Mouse (Mus musculus) embryonic facial prominence, embryonic 12.5 days (tissue): ENCODE results near the gene Fam186a. TPM values are rescaled to one million over a fixed set of nuclear protein-coding genes. Genes with fewer than 3 reads are reported as not detected.
"Not testable (repeated sequence)": the region's sequence is repeated elsewhere in the genome, so short reads cannot be mapped to it uniquely, and the experiment has no call there.

Experiments used
- ATAC-seq: fragments of 200-750 bp; cut with Nextera tagmentation; 2 replicates; pipeline ENCODE4 v1.8.0; 2017; ENCODE audit not compliant: insufficient number of reproducible peaks, insufficient read depth, low FRiP score, low TSS enrichment
- H3K27ac ChIP-seq: fragments of 300-500 bp; sonication (generic); 2 replicates; pipeline ENCODE4 v1.5.1; 2016; ENCODE audit warnings: mild to moderate bottlenecking
- H3K27me3 ChIP-seq: fragments of 300-500 bp; sonication (generic); 2 replicates; pipeline ENCODE4 v1.6.1; 2016; ENCODE audit warnings: mild to moderate bottlenecking, moderate library complexity
- H3K36me3 ChIP-seq: fragments of 300-500 bp; sonication (generic); 2 replicates; pipeline ENCODE4 v1.6.1; 2016; ENCODE audit warnings: mild to moderate bottlenecking
- H3K4me1 ChIP-seq: fragments of 300-500 bp; sonication (generic); 2 replicates; pipeline ENCODE4 v1.6.1; 2016
- H3K4me2 ChIP-seq: fragments of 300-500 bp; sonication (generic); replicated peaks from 2 replicates; pipeline ENCODE4 v1.6.1; 2016; ENCODE audit warnings: mild to moderate bottlenecking, moderate library complexity
- H3K4me3 ChIP-seq: fragments of 300-500 bp; sonication (generic); 2 replicates; pipeline ENCODE4 v1.5.1; 2016; ENCODE audit warnings: mild to moderate bottlenecking
- H3K9ac ChIP-seq: fragments of 300-500 bp; sonication (generic); 2 replicates; pipeline ENCODE4 v1.6.1; 2016; ENCODE audit warnings: mild to moderate bottlenecking, moderate library complexity
- H3K9me3 ChIP-seq: fragments of 300-500 bp; sonication (generic); 2 replicates; pipeline ENCODE4 v1.6.1; 2016; ENCODE audit warnings: mild to moderate bottlenecking, moderate library complexity
- WGBS: fragments of 180-500 bp; shearing (Covaris S2); methylation state at CpG from one replicate; pipeline ENCODE4 v1.1.7; 2016; 5-methylcytosine and 5-hydroxymethylcytosine counted together
- polyA plus RNA-seq: library from polyadenylated mRNA; unstranded; fragments of >200 nt; fragmentation: Nextera tagmentation; extraction: Ambion mirVana; gene quantifications from 2 replicates; pipeline ENCODE4 v1.2.1, GENCODE M21; 2016

The Fam186a gene
- not detected in 2 replicates for polyA plus RNA-seq

DNA sequence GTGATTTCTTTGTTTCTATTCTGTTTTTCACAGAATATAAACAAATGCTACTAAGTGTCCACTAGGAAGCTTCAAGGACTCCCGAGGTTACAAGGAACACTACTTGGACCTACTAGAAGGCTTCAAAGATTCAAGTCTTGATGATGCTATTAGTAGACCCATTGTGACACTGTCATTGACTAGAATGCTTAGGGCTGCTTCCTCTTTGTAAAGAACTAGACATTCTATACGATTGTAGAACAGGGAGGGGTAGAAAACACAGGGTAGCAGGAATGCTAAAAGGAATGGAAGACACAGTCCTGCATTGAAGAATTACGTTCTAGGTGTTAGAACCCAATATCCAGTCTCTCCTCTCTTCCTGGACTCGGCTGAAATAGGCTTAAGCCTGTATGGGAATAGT lies at the start of gene Fam186a:
Fam186a (minus strand) TSS at position 101 of the 400 bp plus-strand sequence.
- Histone ChIP-seq H3K4me3 (no peak within 1 kb of the TSS), H3K27me3 (no peaks in the 10 kb centered on the region), H3K27ac (no peak within 1 kb of the TSS), H3K4me1 (no peaks in the 10 kb centered on the region), H3K9me3 (no peaks in the 10 kb centered on the region), H3K9ac (no peak within 1 kb of the TSS), H3K4me2 (no peak within 1 kb of the TSS), H3K36me3 (no peaks in the 10 kb centered on the region)
- ATAC-seq = no peak
- whole genome bisulfite sequencing = 78% methylated on average over 4 of the region's 4 CpGs

DNA sequence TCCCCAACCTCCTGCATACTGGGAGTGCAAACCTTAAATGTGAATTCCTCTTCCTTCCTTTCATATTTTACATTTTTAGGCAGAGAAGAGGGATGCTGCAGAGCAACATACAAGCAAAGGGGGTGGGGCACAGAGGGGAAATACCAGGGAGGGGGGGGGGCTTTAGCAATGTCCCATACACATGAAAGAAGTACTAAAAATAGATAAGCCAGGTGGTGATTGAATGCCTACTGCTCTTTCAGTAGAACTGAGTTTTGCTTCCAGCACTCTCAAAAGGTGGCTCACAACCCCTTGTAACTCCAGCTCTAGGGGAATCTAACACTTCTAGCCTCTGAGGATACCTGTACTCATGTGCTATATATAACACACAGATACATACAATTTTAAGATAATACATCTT lies 39.3 kb upstream of the Fam186a start:
- H3K4me2 ChIP-seq = no peak overlapping the region
- no peak overlapping the region for H3K27ac ChIP-seq
- H3K9ac ChIP-seq = no peak overlapping the region
- no peaks in the 10 kb centered on the region for H3K9me3 ChIP-seq
- ATAC-seq = no peak
- peaks cover 77% of the 10 kb centered on the region for H3K36me3 ChIP-seq
- H3K27me3 ChIP-seq = no peaks in the 10 kb centered on the region
- H3K4me3 ChIP-seq = no peak overlapping the region
- H3K4me1 ChIP-seq = no peaks in the 10 kb centered on the region

DNA sequence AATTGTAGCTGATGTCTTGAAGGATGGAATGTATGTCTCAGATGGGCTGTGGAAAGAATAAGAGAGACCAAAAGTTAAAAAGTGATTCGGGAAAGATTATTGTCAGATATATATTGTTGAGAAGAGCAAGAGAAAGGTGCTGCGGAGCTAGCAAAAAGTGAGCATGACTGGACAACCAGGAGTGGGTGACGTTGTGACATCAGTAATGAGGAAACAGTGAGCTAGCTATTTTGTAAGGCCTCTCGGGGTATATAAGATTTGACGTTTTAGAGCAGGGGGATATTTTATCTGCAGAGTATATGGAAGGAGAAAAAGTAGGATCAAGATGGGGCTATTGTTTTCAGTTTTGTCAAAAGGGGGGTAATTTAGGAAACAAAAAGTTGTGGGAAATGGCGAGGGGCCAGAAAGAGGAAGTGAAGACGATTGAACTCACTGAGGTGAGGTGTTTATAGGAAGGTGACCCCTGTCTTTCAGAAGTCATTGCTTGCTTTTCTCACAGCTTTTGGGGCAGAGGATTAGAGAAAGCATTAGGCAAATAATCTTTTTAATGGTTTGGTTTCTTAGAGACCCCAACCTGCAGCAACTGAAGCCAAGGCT lies 37.9 kb upstream of the Fam186a start:
- Histone ChIP-seq H3K4me2 (no peak overlapping the region), H3K9ac (no peak overlapping the region), H3K27me3 (no peaks in the 10 kb centered on the region), H3K4me1 (no peaks in the 10 kb centered on the region), H3K36me3 (peaks cover 70% of the 10 kb centered on the region), H3K4me3 (no peak overlapping the region), H3K9me3 (no peaks in the 10 kb centered on the region), H3K27ac (no peak overlapping the region)
- ATAC-seq = no peak
- WGBS = 90% methylated on average over 7 of the region's 7 CpGs

DNA sequence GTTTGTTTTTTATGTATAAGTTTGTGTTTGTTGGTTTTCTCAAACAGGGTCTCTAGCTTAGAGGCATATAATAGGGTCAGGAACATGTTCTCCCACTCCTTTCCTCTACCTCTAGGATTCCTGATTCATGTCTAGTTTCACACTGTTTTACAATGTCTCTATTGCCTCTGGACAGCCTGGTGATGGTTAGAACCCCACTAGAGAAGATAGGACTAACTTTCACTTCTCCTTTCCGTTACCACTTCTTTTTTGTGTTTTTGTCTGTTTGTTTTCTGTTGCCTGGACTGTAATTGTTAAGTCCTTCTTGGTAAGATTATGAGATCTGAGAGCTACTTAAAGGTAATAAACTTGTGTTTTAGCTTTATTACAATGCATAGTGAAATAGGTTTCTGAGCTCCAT lies 32.5 kb upstream of the Fam186a start:
- Histone ChIP-seq H3K4me3 (no peak overlapping the region), H3K36me3 (peaks cover 52% of the 10 kb centered on the region), H3K27me3 (no peaks in the 10 kb centered on the region), H3K9me3 (no peaks in the 10 kb centered on the region), H3K4me2 (no peak overlapping the region), H3K27ac (no peak overlapping the region), H3K4me1 (no peaks in the 10 kb centered on the region), H3K9ac (no peak overlapping the region)
- 96% methylated on average over 1 of the region's 1 CpGs for WGBS
- ATAC-seq = no peak

DNA sequence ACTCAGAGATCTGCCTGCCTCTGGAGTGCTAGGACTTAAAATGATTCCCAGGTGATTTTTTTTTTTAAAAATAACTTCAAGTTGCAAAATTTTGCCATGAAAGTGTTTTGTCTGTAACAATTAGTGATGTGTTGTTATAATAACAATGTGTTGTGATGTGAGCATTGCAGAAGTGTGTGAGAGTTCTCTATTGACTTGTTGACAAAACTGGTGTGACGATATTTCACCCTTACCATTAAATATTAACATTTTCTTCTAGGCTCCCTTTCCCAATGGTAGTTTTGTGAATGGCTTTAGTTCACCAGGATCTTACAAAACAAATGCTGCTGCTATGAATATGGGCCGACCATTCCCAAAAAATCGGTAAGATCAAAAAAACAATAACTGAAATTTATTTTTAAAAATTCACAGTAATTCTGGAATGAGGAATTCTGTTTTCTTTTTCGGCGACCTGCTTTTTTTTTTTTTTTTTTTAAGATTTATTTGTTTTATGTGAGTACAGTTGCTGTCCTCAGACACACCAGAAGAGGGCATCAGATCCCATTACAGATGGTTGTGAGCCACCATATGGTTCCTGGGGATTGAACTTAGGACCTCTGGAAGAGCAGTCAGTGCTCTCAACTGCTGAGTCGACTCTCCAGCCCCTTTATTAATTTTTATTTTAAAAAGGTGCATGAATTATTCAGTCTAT lies 30.4 kb upstream of the Fam186a start:
- ATAC-seq = no peak
- H3K36me3 ChIP-seq = peaks cover 48% of the 10 kb centered on the region
- no peaks in the 10 kb centered on the region for H3K27me3 ChIP-seq
- no peak overlapping the region for H3K9ac ChIP-seq
- no peak overlapping the region for H3K4me3 ChIP-seq
- no peak overlapping the region for H3K4me2 ChIP-seq
- no peaks in the 10 kb centered on the region for H3K9me3 ChIP-seq
- WGBS = 95% methylated on average over 6 of the region's 6 CpGs
- H3K4me1 ChIP-seq = no peaks in the 10 kb centered on the region
- H3K27ac ChIP-seq = no peak overlapping the region

DNA sequence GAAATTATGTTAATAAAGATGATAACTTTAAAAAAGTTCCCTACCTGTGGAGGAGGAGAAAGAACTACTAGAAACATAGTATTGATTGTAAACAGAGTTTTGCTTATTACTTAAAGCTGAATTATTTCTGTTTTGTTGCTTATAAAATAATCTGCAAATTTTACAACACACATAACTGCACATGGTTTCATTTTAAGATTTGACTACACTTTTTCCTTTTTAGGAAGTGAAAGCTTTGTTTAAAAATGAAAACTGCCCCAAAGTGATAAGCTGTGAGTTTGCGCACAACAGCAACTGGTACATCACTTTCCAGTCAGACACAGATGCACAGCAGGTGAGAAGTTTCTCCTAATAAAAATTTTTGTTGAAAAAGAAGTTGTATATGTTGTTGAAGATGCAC lies 26.2 kb upstream of the Fam186a start:
- H3K4me3 ChIP-seq = no peak overlapping the region
- H3K36me3 ChIP-seq = peaks cover 54% of the 10 kb centered on the region
- H3K9ac ChIP-seq = no peak overlapping the region
- H3K4me1 ChIP-seq = no peaks in the 10 kb centered on the region
- no peaks in the 10 kb centered on the region for H3K27me3 ChIP-seq
- no peak overlapping the region for H3K27ac ChIP-seq
- 100% methylated on average over 1 of the region's 1 CpGs for WGBS
- no peaks in the 10 kb centered on the region for H3K9me3 ChIP-seq
- ATAC-seq = no peak
- H3K4me2 ChIP-seq = no peak overlapping the region

DNA sequence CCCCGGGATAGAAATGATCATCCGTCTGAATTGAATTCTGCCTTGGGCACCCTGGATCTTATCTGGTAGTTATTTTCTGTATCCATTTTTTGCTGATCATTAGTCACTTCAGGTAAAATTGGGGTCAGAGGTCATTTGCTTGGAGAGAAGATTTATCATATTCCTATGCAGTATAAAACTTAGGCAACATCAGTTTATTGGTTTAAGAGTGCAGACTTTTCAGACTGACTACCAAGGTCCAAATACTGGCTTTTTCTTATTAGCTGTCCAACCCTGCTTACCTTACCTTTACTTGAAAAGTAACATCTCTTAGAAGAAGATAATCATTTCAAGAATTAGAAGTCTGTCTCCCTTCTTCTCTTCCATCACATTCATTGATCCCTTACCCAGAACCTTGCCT lies 12.9 kb upstream of the Fam186a start:
- 87% methylated on average over 2 of the region's 2 CpGs for WGBS
- no peak overlapping the region for H3K4me2 ChIP-seq
- H3K27ac ChIP-seq = no peak overlapping the region
- no peaks in the 10 kb centered on the region for H3K36me3 ChIP-seq
- H3K9ac ChIP-seq = no peak overlapping the region
- no peaks in the 10 kb centered on the region for H3K9me3 ChIP-seq
- H3K4me1 ChIP-seq = no peaks in the 10 kb centered on the region
- H3K27me3 ChIP-seq = no peaks in the 10 kb centered on the region
- no peak overlapping the region for H3K4me3 ChIP-seq
- no peak for ATAC-seq

DNA sequence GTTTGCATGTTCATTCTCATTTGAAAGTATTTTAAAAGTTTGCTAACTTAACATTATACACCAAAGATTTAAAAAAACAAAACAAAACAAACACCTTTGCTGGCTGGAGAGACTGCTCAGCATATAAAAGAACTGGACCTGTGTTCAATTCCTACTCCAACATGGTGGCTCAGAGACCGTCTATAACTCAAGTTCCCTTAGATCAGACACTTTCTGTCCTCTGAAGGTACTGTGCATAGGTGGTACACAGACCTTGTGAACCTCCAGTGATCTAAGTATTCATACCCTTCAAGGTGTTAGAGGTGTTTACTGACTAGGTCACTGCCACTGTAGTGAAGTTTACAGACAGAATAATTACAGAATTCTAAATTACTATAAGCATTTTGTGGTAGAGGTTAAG lies 12.4 kb upstream of the Fam186a start:
- Histone ChIP-seq H3K9me3 (no peaks in the 10 kb centered on the region), H3K36me3 (no peaks in the 10 kb centered on the region), H3K27ac (no peak overlapping the region)

DNA sequence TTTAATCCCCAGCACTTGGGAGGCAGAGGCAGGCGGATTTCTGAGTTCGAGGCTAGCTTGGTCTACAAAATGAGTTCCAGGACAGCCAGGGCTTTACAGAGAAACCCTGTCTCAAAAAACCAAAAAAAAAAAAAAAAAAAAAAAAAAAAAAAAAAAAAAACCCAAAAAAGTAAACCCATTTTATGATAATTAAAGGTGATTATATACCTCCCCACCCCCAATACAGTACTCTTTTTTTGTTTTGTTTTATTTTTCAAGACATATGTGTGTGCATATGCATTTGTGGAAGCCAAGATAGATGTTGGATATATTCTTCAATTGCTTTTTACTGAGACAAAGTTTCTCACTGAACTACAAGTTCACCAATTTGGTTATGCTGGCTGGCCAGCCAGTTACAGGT lies 9.3 kb upstream of the Fam186a start:
- H3K9me3 ChIP-seq, ATAC-seq, H3K4me1 ChIP-seq, H3K27ac ChIP-seq, H3K4me2 ChIP-seq, H3K4me3 ChIP-seq, H3K27me3 ChIP-seq, H3K9ac ChIP-seq, H3K36me3 ChIP-seq: not testable (repeated sequence)
- 87% methylated on average over 2 of the region's 2 CpGs for WGBS

More for the DNA sequence above, 12.4 kb upstream of the Fam186a start:
- no peaks in the 10 kb centered on the region for H3K4me1 ChIP-seq
- no peak overlapping the region for H3K9ac ChIP-seq
- no peak overlapping the region for H3K4me2 ChIP-seq
- WGBS = 83% methylated on average over 1 of the region's 1 CpGs
- ATAC-seq = no peak
- H3K4me3 ChIP-seq = no peak overlapping the region
- no peaks in the 10 kb centered on the region for H3K27me3 ChIP-seq

DNA sequence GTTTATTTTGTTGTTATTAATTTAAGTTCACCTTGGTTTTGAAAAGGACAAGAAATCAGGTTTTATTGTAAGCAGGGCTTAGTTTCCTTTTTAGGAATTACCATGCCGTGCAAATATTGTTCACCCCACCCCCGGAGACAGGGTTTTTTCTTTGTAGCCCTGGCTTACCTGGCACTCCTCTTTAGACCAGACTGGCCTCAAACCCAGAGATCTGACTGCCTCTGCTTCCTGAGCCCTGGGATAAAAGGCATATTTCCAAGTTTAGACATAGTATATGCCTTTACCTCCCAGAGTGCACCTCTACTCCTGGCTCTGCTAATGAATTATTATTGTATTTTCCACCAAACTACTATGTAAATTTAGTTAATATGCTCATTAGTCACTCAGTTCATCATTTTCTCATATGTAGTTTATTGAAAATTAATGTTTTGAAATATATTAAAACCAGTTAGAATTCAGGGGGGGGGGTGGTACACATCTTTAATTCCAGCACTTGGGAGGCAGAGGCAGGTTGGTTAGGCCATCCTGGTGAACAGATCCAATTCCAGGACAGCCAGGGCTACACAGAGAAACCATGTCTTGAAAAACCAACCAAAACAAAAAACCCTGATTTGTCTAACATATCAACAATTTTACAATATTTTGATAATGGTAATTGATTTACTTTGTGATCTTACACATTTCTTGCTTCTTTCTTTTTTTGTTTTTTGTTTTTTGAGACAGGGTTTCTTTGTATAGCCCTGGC lies 7.8 kb upstream of the Fam186a start:
- no peaks in the 10 kb centered on the region for H3K9me3 ChIP-seq
- ATAC-seq = no peak
- no peaks in the 10 kb centered on the region for H3K27me3 ChIP-seq
- no peak overlapping the region for H3K4me3 ChIP-seq
- no peak overlapping the region for H3K9ac ChIP-seq
- no peaks in the 10 kb centered on the region for H3K4me1 ChIP-seq
- WGBS = 73% methylated on average over 2 of the region's 2 CpGs
- peak overlapping the region; percentile 65; the same call in 1 of the 2 replicates for H3K4me2 ChIP-seq
- no peak overlapping the region for H3K27ac ChIP-seq
- no peaks in the 10 kb centered on the region for H3K36me3 ChIP-seq

DNA sequence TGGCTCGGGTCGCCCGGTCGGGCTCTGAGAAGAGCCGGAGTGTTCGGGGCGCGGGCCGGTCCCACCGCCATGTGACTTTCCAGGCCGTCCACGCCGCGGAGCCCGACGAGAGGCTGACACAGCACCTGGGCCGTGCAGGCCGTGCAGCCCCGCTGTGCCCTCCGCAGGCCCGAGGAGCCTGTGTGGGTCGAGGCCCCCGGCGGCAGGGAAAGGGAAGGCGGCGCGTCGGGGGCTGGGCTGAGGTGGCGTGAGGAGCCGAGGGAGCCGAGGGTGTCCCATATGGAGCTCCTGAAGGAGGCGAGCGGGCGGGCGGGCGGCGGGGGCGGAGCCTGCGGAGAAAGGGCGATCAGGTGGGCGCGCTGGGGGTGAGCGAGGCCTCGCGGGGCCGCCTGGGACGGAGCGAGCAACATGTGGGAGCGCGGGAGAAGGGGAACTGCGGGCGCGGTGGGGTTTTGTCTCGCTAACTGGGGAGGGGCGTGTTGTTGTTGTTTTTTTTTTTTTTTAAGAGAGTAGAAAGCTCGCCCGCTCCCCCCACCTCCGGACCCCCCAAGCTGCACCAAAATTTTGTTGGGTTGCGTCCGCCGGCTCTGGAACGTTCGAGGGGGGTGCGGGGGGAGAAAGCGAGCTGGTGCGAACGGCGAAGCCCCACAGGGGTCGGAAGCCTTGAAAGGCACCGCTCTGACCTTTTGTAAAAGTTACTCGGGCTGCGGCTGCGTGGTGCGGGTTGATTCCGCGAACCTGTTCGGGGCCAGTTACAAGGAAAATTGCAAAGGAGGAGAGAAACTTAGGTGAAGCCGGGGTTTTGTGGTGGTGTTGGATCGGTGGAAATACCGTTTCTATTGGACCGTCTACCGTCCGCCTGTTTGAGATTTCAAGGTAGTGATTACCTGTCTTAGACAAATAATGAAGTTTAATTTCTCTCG lies 6.4 kb upstream of the Fam186a start:
- peak overlapping the region; percentile 93 for H3K4me3 ChIP-seq
- no peaks in the 10 kb centered on the region for H3K4me1 ChIP-seq
- H3K9ac ChIP-seq = peak overlapping the region; percentile 85
- ATAC-seq = peak; percentile 88
- no peaks in the 10 kb centered on the region for H3K27me3 ChIP-seq
- H3K4me2 ChIP-seq = peak overlapping the region; percentile 65
- H3K27ac ChIP-seq = peak overlapping the region; percentile 98
- WGBS = under 1% methylated on average over 83 of the region's 84 CpGs
- H3K36me3 ChIP-seq = no peaks in the 10 kb centered on the region
- H3K9me3 ChIP-seq = no peaks in the 10 kb centered on the region
